Mouse (Mus musculus) urinary bladder, postnatal 25 days (tissue): ENCODE measurements around the gene Map4k4.
A peak's percentile ranks its signal among the peaks of the same experiment; 100 is the strongest.

Experiments
- DNase-seq: peaks from one replicate; pipeline ENCODE4 v3.0.0; 2022; ENCODE audit warnings: low spot score

Map4k4 gene

DNA sequence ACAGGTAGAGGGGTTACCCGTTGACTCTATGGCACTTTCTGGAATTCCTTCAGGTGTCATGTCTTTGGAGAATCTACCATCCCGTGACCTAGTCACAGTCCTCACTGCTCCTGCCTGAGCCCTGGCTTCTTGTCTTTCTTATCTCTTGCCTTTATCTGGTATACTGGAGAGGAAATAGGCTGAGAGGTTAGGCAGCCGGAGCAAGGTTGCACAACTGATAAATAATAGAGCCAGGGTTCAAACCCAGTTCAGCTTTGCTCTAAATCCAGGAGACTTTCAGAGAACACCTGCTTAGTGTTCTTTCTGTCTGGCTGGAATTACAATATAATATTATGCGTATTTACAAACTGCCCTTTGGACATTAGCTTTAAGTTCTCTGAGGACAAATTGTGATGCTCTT, 2.0 kb upstream of the Map4k4 start:
- DNase-seq, result no peak

GRCm38 (mm10) chr1:39901063-39901811, 524 bp downstream of the Map4k4 start:
- peak; percentile 52 for DNase-seq

DNA sequence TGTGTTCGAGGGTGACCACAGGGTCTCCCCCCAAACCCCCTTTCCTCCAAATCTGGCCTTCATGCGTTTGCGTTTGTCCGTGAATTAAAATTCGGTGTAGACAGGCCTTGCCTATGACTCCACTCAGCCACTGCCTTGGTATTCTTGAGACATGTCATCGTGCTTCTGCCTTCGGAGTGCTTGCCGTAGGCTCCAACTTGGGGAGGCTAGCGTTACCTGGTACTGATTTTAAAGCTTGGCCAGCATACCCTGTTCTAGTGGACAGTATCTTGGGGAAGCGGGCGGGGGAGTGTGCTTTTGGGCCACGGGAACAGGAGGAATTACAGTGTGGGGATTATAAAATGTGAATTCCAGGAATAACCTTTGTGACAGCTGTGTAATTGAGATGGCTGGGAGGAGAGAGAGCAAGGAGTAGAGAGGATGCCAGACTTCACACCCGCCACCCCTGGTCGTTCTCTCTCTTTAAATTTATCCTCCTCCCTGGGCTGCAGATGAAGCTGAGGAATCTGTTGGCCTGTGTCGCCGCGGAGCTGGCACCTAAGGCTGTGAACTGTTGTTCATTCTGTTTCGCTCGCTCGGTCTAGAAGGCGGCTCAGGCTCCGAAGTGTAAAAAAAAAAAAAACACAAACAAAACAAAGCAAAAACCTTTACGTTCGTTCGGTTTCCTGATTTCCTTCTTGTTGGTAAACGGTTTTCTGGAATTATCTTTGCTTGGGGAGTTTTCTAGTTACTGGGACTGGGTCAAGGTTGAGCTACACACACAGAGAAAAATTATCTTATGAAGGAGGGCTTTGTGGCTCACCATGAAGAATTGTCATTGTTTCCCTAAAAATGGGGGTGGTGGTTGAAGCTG, 1.4 kb downstream of the Map4k4 start:
- no peak for DNase-seq

- no peak for DNase-seq
Observed at GRCm38 (mm10) chr1:39902704-39903151, 2.0 kb downstream of the Map4k4 start.

- no peak for DNase-seq
Observed at GRCm38 (mm10) chr1:39904720-39905119, 4.0 kb downstream of the Map4k4 start.

DNA sequence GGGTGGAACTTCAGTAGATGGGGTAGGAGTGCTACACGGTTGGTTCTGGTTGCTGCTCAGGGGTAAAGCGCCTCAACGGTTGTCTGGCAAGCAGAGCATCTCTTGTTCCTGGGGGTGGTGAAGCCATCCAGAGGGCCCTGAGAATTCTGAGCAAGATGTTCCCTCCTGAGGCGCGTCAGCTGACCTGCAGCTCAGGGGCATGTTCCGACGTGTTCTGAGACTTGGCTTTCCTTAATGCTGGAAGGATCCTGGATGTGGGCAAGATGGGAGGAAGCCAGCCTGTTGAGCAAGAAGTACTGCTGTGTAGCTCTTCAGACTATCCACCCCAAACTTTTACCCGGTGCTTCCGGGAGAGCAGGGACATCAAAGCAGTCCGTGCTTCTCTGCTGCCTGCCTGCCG, 6.2 kb downstream of the Map4k4 start:
- DNase-seq, result no peak

DNA sequence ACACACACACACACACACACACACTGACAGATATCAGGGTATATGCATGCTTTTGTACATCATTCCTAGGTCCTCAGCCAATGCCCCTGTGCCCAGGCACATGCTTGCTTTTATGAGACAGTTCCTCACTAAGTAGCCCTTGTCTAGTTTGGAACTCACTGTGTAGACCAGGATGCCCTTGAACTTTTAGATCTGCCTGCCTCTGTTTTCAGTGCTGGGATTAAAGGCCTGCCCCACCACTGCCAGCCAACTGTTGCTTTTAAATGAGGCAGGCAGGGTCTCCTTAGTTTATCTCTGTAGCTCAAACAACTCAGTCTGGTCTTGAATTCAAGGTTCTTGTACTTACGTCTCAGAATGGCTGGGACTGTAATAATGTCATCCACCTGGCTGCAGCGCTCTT, 8.3 kb downstream of the Map4k4 start:
- no peak for DNase-seq

- DNase-seq, result no peak
Observed at GRCm38 (mm10) chr1:39911446-39911845, 10.7 kb downstream of the Map4k4 start.

GRCm38 (mm10) chr1:39913256-39913655, 12.5 kb downstream of the Map4k4 start:
- no peak for DNase-seq

DNA sequence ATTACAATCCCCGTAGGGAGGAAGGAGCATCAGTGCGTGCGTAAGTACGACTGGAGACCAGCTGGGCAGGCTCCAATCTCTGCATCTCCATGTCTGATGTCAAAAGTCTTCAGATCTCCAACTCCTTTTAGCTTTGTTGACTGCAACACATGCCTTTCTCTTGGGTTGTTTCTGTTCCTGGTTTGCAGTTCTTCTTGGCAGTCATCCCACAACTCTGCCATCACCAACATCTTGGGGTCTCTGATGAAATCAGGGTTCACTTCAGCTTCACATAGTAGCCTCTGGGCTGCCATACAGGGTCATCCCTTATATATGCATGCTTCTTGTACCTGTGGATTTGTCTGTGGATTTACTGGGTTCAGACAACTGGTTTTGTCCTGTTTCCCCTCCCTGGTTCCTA, 15.4 kb downstream of the Map4k4 start:
- no peak for DNase-seq

DNA sequence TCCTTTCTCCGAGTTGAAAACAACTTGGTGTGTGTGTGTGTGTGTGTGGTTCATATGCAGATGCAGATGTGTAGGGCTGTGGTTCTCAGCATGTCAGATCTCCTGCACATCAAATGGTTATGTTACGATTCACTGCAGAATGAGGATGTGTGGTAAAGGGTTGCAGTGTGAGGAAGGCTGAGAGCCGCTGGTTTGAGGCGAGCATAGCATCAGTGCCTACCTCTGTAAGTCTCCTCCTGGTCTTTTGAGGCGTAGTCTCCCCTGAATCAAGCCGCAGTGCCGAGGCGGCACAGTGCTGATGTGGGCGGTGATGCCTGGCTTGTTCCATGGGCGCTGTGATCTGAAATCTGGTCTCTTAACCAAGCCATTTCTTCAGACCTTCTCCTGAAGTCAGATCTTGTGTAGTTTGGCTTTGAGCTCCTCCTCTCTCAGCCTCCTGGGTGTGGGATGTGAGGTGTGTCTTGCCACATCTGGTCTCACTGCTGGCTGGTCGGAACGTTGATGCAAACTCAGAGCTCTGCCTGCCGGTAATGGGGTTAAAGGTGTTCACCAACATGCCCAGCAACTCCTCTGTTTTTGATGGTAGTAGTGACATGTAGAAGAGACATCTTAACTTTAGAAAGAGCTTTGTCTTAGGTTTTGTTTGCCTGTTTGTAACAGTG, 17.3 kb downstream of the Map4k4 start:
- no peak for DNase-seq

DNA sequence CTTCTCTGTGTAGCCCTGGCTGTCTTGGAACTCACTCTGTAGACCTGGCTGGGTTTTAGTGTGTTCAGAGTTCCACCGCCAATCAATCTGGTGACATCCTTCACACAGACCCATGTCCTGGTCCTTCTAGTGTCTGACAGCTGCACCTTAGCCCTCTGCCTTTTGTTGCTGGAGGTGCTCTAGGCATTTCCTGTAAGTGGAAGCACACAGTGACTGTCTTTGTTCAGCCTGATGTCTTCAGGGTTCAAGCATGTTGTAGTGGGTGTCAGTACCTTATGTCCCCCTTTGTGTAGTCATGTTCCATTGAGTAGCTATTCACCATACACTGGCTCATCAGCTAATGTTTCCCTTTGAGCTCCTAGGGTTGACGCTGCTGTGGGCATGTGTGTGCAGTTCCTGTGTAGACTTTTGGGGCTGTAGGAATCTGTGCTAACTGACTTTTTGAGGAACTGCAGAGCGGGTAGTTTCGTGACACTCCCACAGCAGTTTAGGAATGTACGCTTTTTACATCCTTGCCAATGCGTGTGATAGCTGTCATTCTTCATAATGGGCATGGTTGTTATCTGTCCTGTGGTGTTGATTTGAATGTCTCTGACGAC, 17.9 kb downstream of the Map4k4 start:
- DNase-seq, result no peak

GRCm38 (mm10) chr1:39920616-39921015, 19.9 kb downstream of the Map4k4 start:
- no peak for DNase-seq

- DNase-seq, result no peak
Observed at GRCm38 (mm10) chr1:39921996-39922395, 21.3 kb downstream of the Map4k4 start.

DNA sequence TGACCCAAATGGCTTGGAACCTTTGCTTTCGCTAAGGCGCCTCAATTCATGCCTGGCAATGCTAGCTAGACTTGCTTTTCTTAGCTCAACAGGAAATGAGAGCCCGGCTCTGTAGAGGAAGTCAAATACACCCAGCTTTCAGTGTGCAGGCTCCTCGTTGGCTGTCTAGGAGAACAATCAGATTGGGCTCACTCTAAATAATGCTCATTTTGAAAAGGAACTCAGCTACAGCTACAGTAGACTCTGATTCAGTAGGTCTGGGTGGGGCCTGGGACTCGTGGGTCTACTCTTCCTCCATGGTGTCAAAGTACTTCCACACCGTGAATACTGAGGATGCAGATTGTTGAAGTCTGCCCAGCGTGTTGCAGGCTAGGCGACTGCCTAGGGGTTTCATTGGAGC, 22.0 kb downstream of the Map4k4 start:
- no peak for DNase-seq

GRCm38 (mm10) chr1:39923395-39924337, 23.0 kb downstream of the Map4k4 start:
- DNase-seq, result no peak

DNA sequence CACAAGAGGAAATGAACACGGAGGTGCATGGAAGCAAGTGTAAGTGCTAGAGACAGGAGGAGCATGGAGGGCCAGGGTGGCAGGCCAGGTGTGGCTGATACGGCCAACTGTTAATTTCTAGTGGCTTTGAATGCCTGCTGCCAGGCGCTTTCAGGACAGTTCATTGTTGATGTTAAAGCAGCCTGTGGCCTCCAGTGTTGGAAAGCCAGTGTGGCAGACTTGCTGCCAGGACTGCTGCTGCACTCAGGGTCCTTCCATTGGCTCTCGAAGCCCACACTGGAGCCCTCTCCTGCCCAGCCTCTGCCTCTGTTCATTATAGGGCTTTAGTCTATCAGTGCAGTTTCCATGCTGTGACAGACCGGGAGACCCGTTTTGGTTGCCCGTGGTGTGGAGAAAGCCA, 30.3 kb downstream of the Map4k4 start:
- DNase-seq, result no peak

GRCm38 (mm10) chr1:39932216-39932739, 31.6 kb downstream of the Map4k4 start:
- no peak for DNase-seq

DNA sequence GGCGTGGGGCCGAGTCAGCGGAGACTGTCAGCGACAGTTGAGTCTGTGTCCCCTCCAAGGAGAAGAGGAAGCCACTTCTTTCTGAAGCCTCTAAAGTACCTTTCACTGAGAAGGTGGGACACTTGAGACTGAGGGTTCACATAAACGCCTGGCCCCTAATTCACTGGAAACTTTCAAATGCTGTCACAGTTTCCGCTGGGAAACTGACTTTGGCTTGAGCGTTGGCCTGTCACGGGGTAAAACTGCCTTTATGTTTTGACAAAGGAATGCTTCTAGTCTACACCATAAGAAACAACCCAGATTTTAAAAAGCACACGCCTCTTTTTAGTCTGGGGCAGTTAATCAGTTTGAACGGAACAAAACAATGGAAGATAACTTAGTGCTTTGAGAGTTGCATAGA, 32.2 kb downstream of the Map4k4 start:
- no peak for DNase-seq

DNA sequence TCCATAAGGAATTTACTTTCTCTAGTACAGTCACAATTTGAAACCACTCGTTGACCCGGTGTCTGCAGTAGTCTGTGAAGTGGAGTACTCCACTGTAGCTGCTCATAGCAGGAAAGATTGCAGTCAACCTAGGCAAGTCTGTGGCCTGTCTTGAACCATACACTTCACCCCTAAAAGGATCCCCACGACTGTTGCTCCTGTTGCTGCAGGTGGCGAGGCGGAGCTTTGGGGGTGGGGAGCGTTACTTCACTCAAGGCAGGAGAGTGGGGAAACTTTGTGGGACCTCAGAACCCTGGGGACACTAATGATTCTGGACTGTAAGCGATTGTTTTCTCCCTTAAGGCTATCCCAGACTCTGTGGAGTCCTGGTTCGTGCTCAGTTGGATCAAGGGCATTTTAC, 34.2 kb downstream of the Map4k4 start:
- DNase-seq, result no peak

- no peak for DNase-seq
Observed at GRCm38 (mm10) chr1:39935616-39936015, 34.9 kb downstream of the Map4k4 start.
